Mouse (Mus musculus): Measurements from ENCODE around the gene Phc3. TPM values are rescaled to one million over a fixed set of nuclear protein-coding genes. Genes with fewer than 3 reads are reported as not detected.

Gene Phc3
- total and polyA plus RNA-seq, 3 experiments, result 3.2 to 11.4 TPM; not detected in 1

DNA sequence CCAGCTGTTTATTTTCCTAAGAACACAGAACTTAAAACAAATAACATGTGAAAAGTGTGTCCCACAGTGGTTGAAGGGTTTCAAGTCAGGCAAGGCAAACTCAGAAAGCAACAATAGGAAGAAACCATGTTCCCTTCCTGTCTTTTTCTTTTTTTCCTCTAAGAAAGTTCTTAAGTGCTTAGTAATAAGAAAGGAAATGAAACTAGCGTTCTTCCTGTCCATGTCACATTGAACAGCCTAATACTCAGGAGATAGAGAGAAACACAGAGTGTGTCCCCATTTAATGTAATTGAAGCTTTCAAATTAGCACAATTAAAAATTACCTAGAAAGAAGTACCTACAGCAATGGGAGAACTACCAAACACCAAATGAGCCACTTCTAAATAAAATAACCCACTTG lies 64.6 kb downstream of the Phc3 start:
- H3K27me3 ChIP-seq (ENCODE audit: control insufficient read depth in 1 of 2, insufficient read depth in 2 of 2, low read length in 2 of 2), result no peaks in the 10 kb centered on the region
- no peak for DNase-seq (ENCODE audit: low read depth, low spot score)
- no peaks in the 10 kb centered on the region for H3K79me2 ChIP-seq (ENCODE audit: control insufficient read depth, insufficient read depth, low read length, poor library complexity)
- H3K9me3 ChIP-seq (replicated peaks; ENCODE audit: insufficient read depth, low read length), result no peaks in the 10 kb centered on the region
- no peak overlapping the region for H3K4me3 ChIP-seq (ENCODE audit: control insufficient read depth in 1 of 2, insufficient read depth in 1 of 2, low read depth in 2 of 2, low read length in 2 of 2)
- H3K36me3 ChIP-seq (ENCODE audit: control insufficient read depth in 1 of 2, insufficient read depth in 2 of 2, low read length in 2 of 2), result peaks cover 0 to 7% of the 10 kb centered on the region in 2 experiments; a peak in 2 of 4 replicates
- TF ChIP-seq CHD1 (IDR thresholded peaks at IDR 0.05; ENCODE audit: low read depth, low read length), result no peak
- no peak for TF ChIP-seq MAX (IDR thresholded peaks at IDR 0.05; ENCODE audit: low read length)
- TF ChIP-seq USF2 (IDR thresholded peaks at IDR 0.05; ENCODE audit: borderline replicate concordance in 1 of 2, insufficient read depth in 1 of 2, low read depth in 1 of 2, low read length in 2 of 2), result no peak
- no peak for TF ChIP-seq POLR2AphosphoS2 (IDR thresholded peaks at IDR 0.05; ENCODE audit: low read length)
- TF ChIP-seq SIN3A (IDR thresholded peaks at IDR 0.05; ENCODE audit: low read length), result no peak
- no peak for TF ChIP-seq CHD2 (IDR thresholded peaks at IDR 0.05; ENCODE audit: low read length)
- no peak for TF ChIP-seq RAD21 (IDR thresholded peaks at IDR 0.05; ENCODE audit: low read depth, low read length)
- TF ChIP-seq CTCF (IDR thresholded peaks at IDR 0.05 in 2 of 3, conservative IDR thresholded peaks at IDR 0.05 in 1 of 3; ENCODE audit: control insufficient read depth in 1 of 3, insufficient read depth in 1 of 3, low read depth in 2 of 3, low read length in 3 of 3, poor library complexity in 1 of 3, severe bottlenecking in 1 of 3), result no peak
- TF ChIP-seq MYB (IDR thresholded peaks at IDR 0.05; ENCODE audit: low read depth, low read length), result no peak
- no peak for TF ChIP-seq JUND (IDR thresholded peaks at IDR 0.05; ENCODE audit: low read depth, low read length)
- no peak for TF ChIP-seq ZMIZ1 (IDR thresholded peaks at IDR 0.05; ENCODE audit: low read depth, low read length)
- no peak for TF ChIP-seq MEF2A (IDR thresholded peaks at IDR 0.05; ENCODE audit: extremely low read depth, insufficient replicate concordance, low read depth, low read length, poor library complexity, severe bottlenecking)
- TF ChIP-seq USF1 (IDR thresholded peaks at IDR 0.05; ENCODE audit: low read depth, low read length), result no peak
- H3K4me1 ChIP-seq (ENCODE audit: control insufficient read depth in 1 of 2, insufficient read depth in 2 of 2, low read length in 2 of 2), result no peaks in the 10 kb centered on the region
- H3K27ac ChIP-seq (ENCODE audit: control insufficient read depth, low read depth, low read length), result no peak overlapping the region
- H3K9ac ChIP-seq (ENCODE audit: control insufficient read depth, low read depth, low read length, poor library complexity, severe bottlenecking), result no peak overlapping the region

DNA sequence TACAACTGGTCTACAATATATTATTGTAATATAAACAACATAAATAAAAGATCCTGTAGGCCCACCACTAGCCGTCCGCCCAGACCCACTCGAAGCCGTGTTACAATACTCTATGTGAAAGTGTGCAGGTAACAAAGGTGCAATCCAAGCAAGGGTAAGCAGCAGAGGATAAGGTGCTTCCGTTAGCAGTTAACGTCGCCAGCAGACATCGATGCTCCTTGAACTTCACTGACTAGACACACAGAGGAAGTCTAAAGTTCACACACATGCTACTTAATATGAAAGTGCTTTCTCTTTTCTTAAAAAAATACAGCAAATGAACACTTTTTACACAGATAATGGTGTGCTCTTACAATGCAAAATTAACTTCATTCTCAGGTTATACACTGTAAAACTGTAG lies 69.8 kb downstream of the Phc3 start:
- Histone ChIP-seq H3K4me3 (ENCODE audit: control insufficient read depth in 1 of 2, insufficient read depth in 1 of 2, low read depth in 2 of 2, low read length in 2 of 2) (no peak overlapping the region), H3K9ac (ENCODE audit: control insufficient read depth, low read depth, low read length, poor library complexity, severe bottlenecking) (no peak overlapping the region), H3K79me2 (ENCODE audit: control insufficient read depth, insufficient read depth, low read length, poor library complexity) (no peaks in the 10 kb centered on the region), H3K4me1 (ENCODE audit: control insufficient read depth in 1 of 2, insufficient read depth in 2 of 2, low read length in 2 of 2) (no peaks in the 10 kb centered on the region), H3K36me3 (ENCODE audit: control insufficient read depth in 1 of 2, insufficient read depth in 2 of 2, low read length in 2 of 2) (peaks cover 0 to 4% of the 10 kb centered on the region in 2 experiments; a peak in 2 of 4 replicates), H3K27ac (ENCODE audit: control insufficient read depth, low read depth, low read length) (no peak overlapping the region), H3K27me3 (ENCODE audit: control insufficient read depth in 1 of 2, insufficient read depth in 2 of 2, low read length in 2 of 2) (no peaks in the 10 kb centered on the region), H3K9me3 (replicated peaks; ENCODE audit: insufficient read depth, low read length) (no peaks in the 10 kb centered on the region)
- DNase-seq (ENCODE audit: low read depth, low spot score), result no peak
- TF ChIP-seq E2F4 (IDR thresholded peaks at IDR 0.05; ENCODE audit: borderline replicate concordance, low read depth, low read length), result no peak
- TF ChIP-seq CTCF (IDR thresholded peaks at IDR 0.05 in 2 of 3, conservative IDR thresholded peaks at IDR 0.05 in 1 of 3; ENCODE audit: control insufficient read depth in 1 of 3, insufficient read depth in 1 of 3, low read depth in 2 of 3, low read length in 3 of 3, poor library complexity in 1 of 3, severe bottlenecking in 1 of 3), result no peak
- no peak for TF ChIP-seq USF2 (IDR thresholded peaks at IDR 0.05; ENCODE audit: borderline replicate concordance in 1 of 2, insufficient read depth in 1 of 2, low read depth in 1 of 2, low read length in 2 of 2)
- TF ChIP-seq NRF1 (IDR thresholded peaks at IDR 0.05; ENCODE audit: insufficient read depth, low read depth, low read length, poor library complexity, severe bottlenecking), result no peak
- TF ChIP-seq MYC (IDR thresholded peaks at IDR 0.05; ENCODE audit: low read depth, low read length), result no peak
- no peak for TF ChIP-seq ETS1 (IDR thresholded peaks at IDR 0.05; ENCODE audit: low read depth, low read length)
- TF ChIP-seq POLR2AphosphoS5 (IDR thresholded peaks at IDR 0.05; ENCODE audit: borderline replicate concordance, low read depth, low read length), result no peak
- no peak for TF ChIP-seq ZNF384 (IDR thresholded peaks at IDR 0.05; ENCODE audit: low read depth, low read length)
- no peak for TF ChIP-seq TAL1 (IDR thresholded peaks at IDR 0.05; ENCODE audit: low read length)
- no peak for TF ChIP-seq MXI1 (IDR thresholded peaks at IDR 0.05; ENCODE audit: low read depth, low read length)
- TF ChIP-seq POLR2A (IDR thresholded peaks at IDR 0.05; ENCODE audit: control insufficient read depth in 1 of 2, insufficient read depth in 1 of 2, low read depth in 1 of 2, low read length in 2 of 2, poor library complexity in 1 of 2), result no peak
- TF ChIP-seq ZKSCAN1 (IDR thresholded peaks at IDR 0.05; ENCODE audit: low read depth, low read length), result no peak
- TF ChIP-seq NELFE (IDR thresholded peaks at IDR 0.05; ENCODE audit: low read depth, low read length), result no peak
